Mouse (Mus musculus) mature B cell (primary cell): Measurements from ENCODE around the gene Dnajb8.

Experiments used
- in situ Hi-C: fragments of 300-500 bp; cut with MboI; formaldehyde crosslinking; loops from 2 replicates; pipeline ENCODE4 v1.14.3; 2019

Dnajb8 gene

GRCm38 (mm10) chr6:88229221-88229620, 7.2 kb downstream of the Dnajb8 start:
- in situ Hi-C loops = no loop called here

- in situ Hi-C loops = no loop called here
These were observed 9.8 kb downstream of the Dnajb8 start for GRCm38 (mm10) chr6:88231821-88232220.

- in situ Hi-C loops = no loop called here
These were observed 10.2 kb downstream of the Dnajb8 start for GRCm38 (mm10) chr6:88232221-88232620.

- in situ Hi-C loops = no loop called here
These were observed 11.9 kb downstream of the Dnajb8 start for GRCm38 (mm10) chr6:88233996-88234395.

GRCm38 (mm10) chr6:88235461-88235860, 13.4 kb downstream of the Dnajb8 start:
- in situ Hi-C loops = no loop called here

GRCm38 (mm10) chr6:88235983-88236382, 13.9 kb downstream of the Dnajb8 start:
- in situ Hi-C loops = no loop called here

GRCm38 (mm10) chr6:88236513-88236912, 14.4 kb downstream of the Dnajb8 start:
- in situ Hi-C loops = no loop called here

GRCm38 (mm10) chr6:88242604-88243003, 20.5 kb downstream of the Dnajb8 start:
- in situ Hi-C loops = no loop called here

GRCm38 (mm10) chr6:88249231-88249630, 27.2 kb downstream of the Dnajb8 start:
- in situ Hi-C loops = no loop called here

- in situ Hi-C loops = no loop called here
These were observed 29.3 kb downstream of the Dnajb8 start for GRCm38 (mm10) chr6:88251396-88251795.

GRCm38 (mm10) chr6:88251798-88252478, 29.9 kb downstream of the Dnajb8 start:
- in situ Hi-C loops = no loop called here

GRCm38 (mm10) chr6:88254082-88254481, 32.0 kb downstream of the Dnajb8 start:
- in situ Hi-C loops = no loop called here

- in situ Hi-C loops = no loop called here
These were observed 33.4 kb downstream of the Dnajb8 start for GRCm38 (mm10) chr6:88255435-88255834.

GRCm38 (mm10) chr6:88259621-88260020, 37.6 kb downstream of the Dnajb8 start:
- in situ Hi-C loops = no loop called here

GRCm38 (mm10) chr6:88260645-88261044, 38.6 kb downstream of the Dnajb8 start:
- in situ Hi-C loops = no loop called here

- in situ Hi-C loops = no loop called here
These were observed 40.1 kb downstream of the Dnajb8 start for GRCm38 (mm10) chr6:88262160-88262559.

- in situ Hi-C loops = no loop called here
These were observed 43.3 kb downstream of the Dnajb8 start for GRCm38 (mm10) chr6:88265355-88265754.

GRCm38 (mm10) chr6:88266055-88266454, 44.0 kb downstream of the Dnajb8 start:
- in situ Hi-C loops = no loop called here

- in situ Hi-C loops = no loop called here
These were observed 45.0 kb downstream of the Dnajb8 start for GRCm38 (mm10) chr6:88267068-88267467.

GRCm38 (mm10) chr6:88267970-88268369, 45.9 kb downstream of the Dnajb8 start:
- in situ Hi-C loops = no loop called here

GRCm38 (mm10) chr6:88274623-88275022, 52.6 kb downstream of the Dnajb8 start:
- in situ Hi-C loops = no loop called here

- in situ Hi-C loops = no loop called here
These were observed 54.2 kb downstream of the Dnajb8 start for GRCm38 (mm10) chr6:88276221-88276620.

GRCm38 (mm10) chr6:88277242-88277641, 55.2 kb downstream of the Dnajb8 start:
- in situ Hi-C loops = no loop called here

- in situ Hi-C loops = no loop called here
These were observed 56.1 kb downstream of the Dnajb8 start for GRCm38 (mm10) chr6:88278141-88278540.
